Mouse (Mus musculus): ENCODE measurements around the gene Rapgef4.

GRCm38 (mm10) chr2:72170546-72170945 is 189.5 kb downstream of the Rapgef4 start:
- TF ChIP-seq GATA1 (IDR thresholded peaks at IDR 0.05; ENCODE audit: low read length) (no peak), TAL1 (IDR thresholded peaks at IDR 0.05; ENCODE audit: low read length) (no peak)
